ENCODE assay signal across 22 mouse cellular contexts in genomic region chr2:133282692-133283091, GRCm38 (mm10).
DNase-seq lines count a peak whose midpoint lies in the region; ATAC-seq lines count a peak whose summit lies in the region.
"Had no signal": no experiment of that assay in that cellular context is flagged by ENCODE, and none has a peak within 500 bp of the region (broad histone marks: within the 10 kb centered on the region; RNA-seq: fewer than 3 reads in every experiment).

No protein-coding gene starts in this region.

- no peaks in the 10 kb centered on the region for H3K27me3 ChIP-seq in heart, embryonic 16.5 days (ENCODE audit: control insufficient read depth, insufficient read depth, low read length)
- no peaks in the 10 kb centered on the region for H3K27me3 ChIP-seq in forebrain, embryonic 14.5 days (replicated peaks; ENCODE audit: control insufficient read depth, insufficient read depth, low read length)
- H3K27me3 ChIP-seq in midbrain, embryonic 15.5 days (replicated peaks), result no peaks in the 10 kb centered on the region
- H3K27me3 ChIP-seq: embryonic facial prominence, embryonic 13.5 days; hindbrain, embryonic 15.5 days; limb, embryonic 13.5 days; liver, embryonic 13.5 days; neural tube, embryonic 13.5 days had no signal

- intact Hi-C loops in heart, postnatal 25 days (cut with DNase I), result no loop called here

- 31% methylated on average over 5 of the region's 5 CpGs for WGBS in heart, embryonic 16.5 days
- 67% methylated on average over 5 of the region's 5 CpGs for WGBS in forebrain, embryonic 14.5 days
- 46% methylated on average over 5 of the region's 5 CpGs for WGBS in midbrain, embryonic 15.5 days

- no peak overlapping the region for H3K4me3 ChIP-seq in heart, embryonic 16.5 days (ENCODE audit: low read length)
- H3K4me3 ChIP-seq in forebrain, embryonic 14.5 days (ENCODE audit: low read depth, low read length), result no peak overlapping the region
- no peak overlapping the region for H3K4me3 ChIP-seq in midbrain, embryonic 15.5 days
- H3K4me3 ChIP-seq: embryonic facial prominence, embryonic 13.5 days; hindbrain, embryonic 15.5 days; limb, embryonic 13.5 days; liver, embryonic 13.5 days; neural tube, embryonic 13.5 days had no signal

- H3K36me3 ChIP-seq in heart, embryonic 16.5 days (ENCODE audit: control insufficient read depth, insufficient read depth), result no peaks in the 10 kb centered on the region
- H3K36me3 ChIP-seq in forebrain, embryonic 14.5 days (ENCODE audit: control insufficient read depth, insufficient read depth, low read length), result no peaks in the 10 kb centered on the region
- H3K36me3 ChIP-seq in midbrain, embryonic 15.5 days (replicated peaks), result no peaks in the 10 kb centered on the region
- H3K36me3 ChIP-seq: embryonic facial prominence, embryonic 13.5 days; hindbrain, embryonic 15.5 days; limb, embryonic 13.5 days; liver, embryonic 13.5 days; neural tube, embryonic 13.5 days had no signal

- DNase-seq in heart, postnatal 25 days (ENCODE audit: low spot score), result no peak
- peak; percentile 1 for DNase-seq in lung, postnatal 10 days
- no peak for DNase-seq in lung, postnatal 14 days
- peak; percentile 33 for DNase-seq in forebrain, embryonic 14.5 days (ENCODE audit: low spot score)
- DNase-seq in thymus, postnatal 4 days, result no peak
- no peak for DNase-seq in kidney, postnatal 4 days
- DNase-seq: B cell, adult 2 months; cerebellum, adult 8-10 months; gastrocnemius, postnatal 36 days; heart, postnatal 14 days; kidney, postnatal 36 days; layer of hippocampus, adult 9-11 months; liver, embryonic 13.5 days; spleen, adult 18-20 months; thymus, postnatal 36 days had no signal

- peaks cover 9% of the 10 kb centered on the region for H3K4me1 ChIP-seq in heart, embryonic 16.5 days (ENCODE audit: control insufficient read depth, insufficient read depth, low read length)
- H3K4me1 ChIP-seq in forebrain, embryonic 14.5 days (ENCODE audit: control insufficient read depth, insufficient read depth, low read length), result no peaks in the 10 kb centered on the region; the same call in 1 of the 2 replicates
- H3K4me1 ChIP-seq in midbrain, embryonic 15.5 days, result no peaks in the 10 kb centered on the region; the same call in 1 of the 2 replicates
- H3K4me1 ChIP-seq: hindbrain, embryonic 15.5 days; liver, embryonic 13.5 days; neural tube, embryonic 13.5 days had no signal

- H3K9me3 ChIP-seq in heart, embryonic 16.5 days (replicated peaks; ENCODE audit: control insufficient read depth, low read length), result no peaks in the 10 kb centered on the region
- no peaks in the 10 kb centered on the region for H3K9me3 ChIP-seq in forebrain, embryonic 14.5 days (replicated peaks; ENCODE audit: control insufficient read depth, low read length)
- no peaks in the 10 kb centered on the region for H3K9me3 ChIP-seq in midbrain, embryonic 15.5 days
- H3K9me3 ChIP-seq: embryonic facial prominence, embryonic 13.5 days; hindbrain, embryonic 15.5 days; limb, embryonic 13.5 days; liver, embryonic 13.5 days; neural tube, embryonic 13.5 days had no signal

- H3K9ac ChIP-seq in heart, embryonic 16.5 days (ENCODE audit: low read length), result no peak overlapping the region
- no peak overlapping the region for H3K9ac ChIP-seq in forebrain, embryonic 14.5 days (ENCODE audit: low read length)
- no peak overlapping the region for H3K9ac ChIP-seq in midbrain, embryonic 15.5 days
- H3K9ac ChIP-seq: embryonic facial prominence, embryonic 13.5 days; hindbrain, embryonic 15.5 days; limb, embryonic 13.5 days; liver, embryonic 13.5 days; neural tube, embryonic 13.5 days had no signal

- peak; percentile 55; the same call in 1 of the 2 replicates for ATAC-seq in heart, embryonic 16.5 days (replicated peaks; ENCODE audit: extremely low read depth, insufficient read depth, low FRiP score)
- ATAC-seq in forebrain, embryonic 14.5 days, result no peak; the same call in 1 of the 2 replicates
- ATAC-seq in midbrain, embryonic 15.5 days (replicated peaks), result peak; percentile 62
- ATAC-seq: intestine, embryonic 16.5 days had no signal

- no peak overlapping the region for H3K4me2 ChIP-seq in heart, embryonic 16.5 days (ENCODE audit: low read depth, low read length)
- no peak overlapping the region for H3K4me2 ChIP-seq in forebrain, embryonic 14.5 days (ENCODE audit: low read length)
- H3K4me2 ChIP-seq in midbrain, embryonic 15.5 days, result no peak overlapping the region
- H3K4me2 ChIP-seq: embryonic facial prominence, embryonic 13.5 days; hindbrain, embryonic 15.5 days; limb, embryonic 13.5 days; liver, embryonic 13.5 days; neural tube, embryonic 13.5 days had no signal

- H3K27ac ChIP-seq in heart, embryonic 16.5 days (ENCODE audit: low read length), result peak overlapping the region; percentile 4; the same call in 1 of the 2 replicates
- no peak overlapping the region for H3K27ac ChIP-seq in forebrain, embryonic 14.5 days (ENCODE audit: low read depth, low read length)
- no peak overlapping the region for H3K27ac ChIP-seq in midbrain, embryonic 15.5 days
- H3K27ac ChIP-seq: embryonic facial prominence, embryonic 13.5 days; hindbrain, embryonic 15.5 days; limb, embryonic 13.5 days; liver, embryonic 13.5 days; neural tube, embryonic 13.5 days had no signal

Comparison
In these comparisons a context has a peak if more than half of its experiments do, and no peak if none do; other contexts are left out.
1. DNase-seq: peak in lung, postnatal 10 days (single experiment) and forebrain, embryonic 14.5 days (single experiment); none in heart, postnatal 25 days (single experiment), lung, postnatal 14 days (single experiment), thymus, postnatal 4 days (single experiment) and kidney, postnatal 4 days (0 of 2).